Mouse (Mus musculus) hindbrain, embryonic 10.5 days (tissue): ENCODE data around the gene Cmklr1. TPM values are rescaled to one million over a fixed set of nuclear protein-coding genes. Genes with fewer than 3 reads are reported as not detected.

ENCODE experiments used
- DNase-seq: peaks from one replicate; pipeline ENCODE4 v3.0.0-alpha.2; 2017; ENCODE audit warnings: low spot score
- H3K27ac ChIP-seq: fragments of 300-500 bp; sonication (generic); 2 replicates; pipeline ENCODE4 v1.5.1; 2016; ENCODE audit warnings: mild to moderate bottlenecking, moderate library complexity
- H3K27me3 ChIP-seq: fragments of 300-500 bp; sonication (generic); 2 replicates; pipeline ENCODE4 v1.6.1; 2016; ENCODE audit warnings: mild to moderate bottlenecking; ENCODE audit not compliant: poor library complexity, insufficient read depth, severe bottlenecking
- H3K36me3 ChIP-seq: fragments of 300-500 bp; sonication (generic); 2 replicates; pipeline ENCODE4 v1.6.1; 2016; ENCODE audit warnings: mild to moderate bottlenecking, moderate library complexity
- H3K4me1 ChIP-seq: fragments of 300-500 bp; sonication (generic); replicated peaks from 2 replicates; pipeline ENCODE4 v1.6.1; 2016; ENCODE audit warnings: mild to moderate bottlenecking
- H3K4me3 ChIP-seq: fragments of 300-500 bp; sonication (generic); 2 replicates; pipeline ENCODE4 v1.5.1; 2016; ENCODE audit warnings: mild to moderate bottlenecking, moderate library complexity
- H3K9me3 ChIP-seq: fragments of 300-500 bp; sonication (generic); 2 replicates; pipeline ENCODE4 v1.6.1; 2016; ENCODE audit warnings: mild to moderate bottlenecking, moderate library complexity
- WGBS: fragments of 180-500 bp; shearing (Covaris S2); methylation state at CpG from one replicate; pipeline ENCODE4 v1.1.7; 2016; 5-methylcytosine and 5-hydroxymethylcytosine counted together
- polyA plus RNA-seq: library from polyadenylated mRNA; unstranded; fragments of >200 nt; fragmentation: Nextera tagmentation; extraction: Ambion mirVana; gene quantifications from 2 replicates; pipeline ENCODE4 v1.2.1, GENCODE M21; 2016

The Cmklr1 gene
- polyA plus RNA-seq, 1 experiment from 2014 or later: 1.1 TPM

DNA sequence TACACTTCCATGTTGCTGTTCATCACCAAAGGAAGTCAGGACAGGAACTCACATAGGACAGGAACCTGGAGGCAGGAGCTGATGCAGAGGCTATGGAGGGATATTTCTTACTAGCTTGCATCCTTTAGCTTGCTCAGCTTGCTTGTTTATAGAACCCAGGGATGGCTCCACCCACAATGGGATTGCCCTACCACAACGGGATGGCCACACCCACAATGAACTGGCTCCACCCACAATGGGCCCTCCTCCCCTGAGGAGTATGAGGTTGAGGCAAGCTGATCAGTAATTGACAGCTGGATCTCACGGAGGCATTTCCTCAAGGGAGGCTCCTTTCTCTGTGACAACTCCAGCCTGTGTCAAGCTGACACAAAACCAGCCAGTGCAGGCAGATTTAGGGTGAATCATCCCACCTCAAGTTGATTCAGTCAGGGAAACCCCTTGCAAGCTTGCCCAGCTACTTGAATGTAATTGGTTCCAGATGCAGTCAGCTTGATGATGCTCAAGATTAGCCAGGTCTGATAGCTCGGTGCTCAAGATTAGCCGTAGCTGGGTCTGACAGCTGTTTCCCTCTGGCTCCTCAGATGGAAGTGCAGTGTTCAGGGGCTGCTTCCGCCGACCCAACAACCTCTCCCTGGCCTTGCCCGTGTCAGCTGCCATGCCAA is 80.0 kb downstream of the Cmklr1 start:
- Histone ChIP-seq H3K27ac (no peak overlapping the region), H3K4me3 (no peak overlapping the region), H3K27me3 (no peaks in the 10 kb centered on the region), H3K4me1 (peaks cover 13% of the 10 kb centered on the region), H3K36me3 (0 out of 2 replicates have a peak, but pooled peaks cover 2% of the 10 kb centered on the region), H3K9me3 (no peaks in the 10 kb centered on the region)
- WGBS: 58% methylated on average over 7 of the region's 7 CpGs
- no peak for DNase-seq

DNA sequence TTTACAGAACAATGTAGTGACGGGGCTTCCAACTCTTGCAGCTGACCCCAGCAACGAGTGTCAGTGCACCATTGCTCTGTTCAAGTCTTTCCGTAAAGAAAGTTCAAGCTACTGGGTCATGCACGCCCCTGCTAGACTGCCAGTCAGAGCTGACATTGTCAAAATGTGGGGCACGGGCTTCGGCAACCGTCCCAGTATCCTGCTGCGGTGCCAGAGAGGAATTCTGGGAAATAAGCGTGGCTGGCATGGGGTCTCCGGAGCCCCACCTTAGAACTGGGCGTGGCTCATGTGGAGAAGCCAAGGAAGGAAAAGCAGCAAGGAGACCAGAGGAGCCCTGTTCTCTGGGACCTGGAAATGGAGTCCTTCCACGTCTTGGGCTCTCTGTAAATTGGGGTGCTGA is 84.4 kb downstream of the Cmklr1 start:
- Histone ChIP-seq H3K27ac (no peak overlapping the region), H3K4me1 (peaks cover 13% of the 10 kb centered on the region), H3K9me3 (no peaks in the 10 kb centered on the region), H3K27me3 (no peaks in the 10 kb centered on the region), H3K36me3 (peaks cover 16% of the 10 kb centered on the region), H3K4me3 (no peak overlapping the region)
- 74% methylated on average over 12 of the region's 12 CpGs for WGBS
- DNase-seq: no peak

DNA sequence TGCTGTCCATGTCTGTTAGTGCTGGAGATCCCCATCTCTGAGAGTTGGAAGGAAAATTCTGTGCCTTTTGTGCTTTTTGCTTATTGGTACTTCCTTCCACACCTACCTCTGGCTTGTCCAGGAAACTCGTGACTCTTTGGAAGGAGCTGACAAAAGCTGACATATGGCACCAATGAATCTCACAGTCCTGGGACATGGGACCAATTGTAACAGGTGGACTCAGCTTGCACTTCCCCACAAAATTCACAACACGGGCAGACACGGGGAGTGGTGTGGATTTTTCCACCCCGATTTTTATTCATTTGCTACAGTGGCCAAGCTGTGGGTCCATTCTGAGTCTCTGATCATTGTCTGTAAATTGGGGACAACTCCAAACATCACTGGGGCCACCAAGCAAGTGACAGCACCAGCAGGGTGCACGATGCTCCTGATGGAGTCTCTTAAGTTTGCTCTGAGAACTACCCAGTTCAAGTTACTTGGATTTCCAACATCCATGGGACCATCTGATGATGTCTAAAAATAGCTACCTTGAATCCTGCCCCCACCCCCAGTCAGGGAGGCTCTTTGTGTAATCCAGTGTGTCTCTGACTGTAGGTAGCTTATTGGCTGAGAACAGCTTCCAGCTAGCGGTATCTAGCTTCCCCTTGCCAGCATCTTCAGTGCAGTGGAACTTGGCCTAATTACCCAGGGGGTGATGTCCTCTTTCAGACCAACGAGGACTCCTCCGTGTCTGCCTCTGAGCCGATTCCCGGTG is 84.9 kb downstream of the Cmklr1 start:
- WGBS: 77% methylated on average over 10 of the region's 10 CpGs
- Histone ChIP-seq H3K4me3 (no peak overlapping the region), H3K9me3 (no peaks in the 10 kb centered on the region), H3K4me1 (peaks cover 9% of the 10 kb centered on the region), H3K27me3 (no peaks in the 10 kb centered on the region), H3K36me3 (peaks cover 21% of the 10 kb centered on the region), H3K27ac (no peak overlapping the region)
- DNase-seq: no peak

DNA sequence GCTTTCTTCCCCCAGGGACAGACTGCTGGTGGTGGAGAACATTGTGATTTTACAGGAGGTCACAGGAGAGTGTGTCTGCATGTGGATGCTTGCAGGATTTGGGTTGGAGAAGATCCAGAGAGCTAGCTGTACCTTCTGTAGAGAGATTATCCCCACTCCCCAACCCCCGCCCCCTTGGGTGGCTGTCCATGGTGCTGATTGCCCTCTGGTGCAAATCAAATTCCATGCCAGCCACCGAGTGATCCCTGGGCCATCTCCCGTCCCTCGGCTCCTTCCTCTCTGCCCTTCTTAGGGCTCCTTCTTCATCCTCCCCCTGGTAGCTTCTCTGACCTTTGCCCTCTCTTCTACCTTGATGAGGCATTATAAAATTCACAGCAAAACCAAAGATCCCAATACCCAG is 85.8 kb downstream of the Cmklr1 start:
- DNase-seq: peak; percentile 40

More for the DNA sequence above, 85.8 kb downstream of the Cmklr1 start:
- Histone ChIP-seq H3K27ac (no peak overlapping the region), H3K27me3 (no peaks in the 10 kb centered on the region), H3K4me1 (peaks cover 6% of the 10 kb centered on the region; the same call in 1 of the 2 replicates), H3K9me3 (no peaks in the 10 kb centered on the region), H3K4me3 (no peak overlapping the region), H3K36me3 (peaks cover 21% of the 10 kb centered on the region)
- 25% methylated on average over 4 of the region's 4 CpGs for WGBS

Other genes starting within 250 kb of the Cmklr1 start
- gene Wscd2, start 160.1 kb downstream of the Cmklr1 start, polyA plus RNA-seq: 13.1 and 14.5 TPM in 2 replicates
- not detected in 2 replicates for gene 1700069L16Rik, start 74.3 kb upstream of the Cmklr1 start, polyA plus RNA-seq
- gene Ficd, start 85.4 kb upstream of the Cmklr1 start, polyA plus RNA-seq: 5.3 and 5.6 TPM in 2 replicates
- 66.0 and 77.9 TPM in 2 replicates for gene Sart3, start 122.1 kb upstream of the Cmklr1 start, polyA plus RNA-seq
- gene Iscu, start 122.3 kb upstream of the Cmklr1 start, polyA plus RNA-seq: 103 and 116 TPM in 2 replicates
- 34.4 and 46.0 TPM in 2 replicates for gene Tmem119, start 150.1 kb upstream of the Cmklr1 start, polyA plus RNA-seq
- 1.3 and 1.7 TPM in 2 replicates for gene Selplg, start 182.2 kb upstream of the Cmklr1 start, polyA plus RNA-seq